Mouse (Mus musculus) yolk sac, embryonic 10.5 days (tissue): ENCODE measurements around the gene Tmem183a.

Experiments used
- DNase-seq: peaks from one replicate; pipeline ENCODE4 v3.0.0-alpha.2; 2017; ENCODE audit warnings: low spot score

Gene Tmem183a

GRCm38 (mm10) chr1:134361857-134362212 is at the start of gene Tmem183a:
TSS of gene Tmem183a (minus strand) at chr1:134361979.
- DNase-seq = peak; percentile 93

- DNase-seq = no peak
Observed at GRCm38 (mm10) chr1:134408080-134408479, 46.3 kb upstream of the Tmem183a start.

DNA sequence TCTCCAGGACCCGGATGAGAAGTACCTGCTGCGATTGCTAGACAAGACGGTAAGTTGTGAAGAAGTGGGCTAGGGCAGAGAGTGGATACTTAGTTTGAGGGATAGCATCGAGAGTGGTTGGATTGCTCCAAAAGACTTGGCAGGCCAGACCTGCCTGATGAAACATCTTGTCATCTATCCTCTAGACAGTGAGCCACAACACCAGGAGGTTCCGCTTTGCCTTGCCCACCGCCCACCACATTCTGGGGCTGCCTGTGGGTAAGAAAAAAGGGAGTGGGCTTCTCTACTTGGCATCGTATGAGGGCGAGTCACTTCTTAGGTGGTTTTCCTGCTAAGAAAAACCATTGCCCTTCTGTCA is 44.6 kb upstream of the Tmem183a start:
- no peak for DNase-seq

DNA sequence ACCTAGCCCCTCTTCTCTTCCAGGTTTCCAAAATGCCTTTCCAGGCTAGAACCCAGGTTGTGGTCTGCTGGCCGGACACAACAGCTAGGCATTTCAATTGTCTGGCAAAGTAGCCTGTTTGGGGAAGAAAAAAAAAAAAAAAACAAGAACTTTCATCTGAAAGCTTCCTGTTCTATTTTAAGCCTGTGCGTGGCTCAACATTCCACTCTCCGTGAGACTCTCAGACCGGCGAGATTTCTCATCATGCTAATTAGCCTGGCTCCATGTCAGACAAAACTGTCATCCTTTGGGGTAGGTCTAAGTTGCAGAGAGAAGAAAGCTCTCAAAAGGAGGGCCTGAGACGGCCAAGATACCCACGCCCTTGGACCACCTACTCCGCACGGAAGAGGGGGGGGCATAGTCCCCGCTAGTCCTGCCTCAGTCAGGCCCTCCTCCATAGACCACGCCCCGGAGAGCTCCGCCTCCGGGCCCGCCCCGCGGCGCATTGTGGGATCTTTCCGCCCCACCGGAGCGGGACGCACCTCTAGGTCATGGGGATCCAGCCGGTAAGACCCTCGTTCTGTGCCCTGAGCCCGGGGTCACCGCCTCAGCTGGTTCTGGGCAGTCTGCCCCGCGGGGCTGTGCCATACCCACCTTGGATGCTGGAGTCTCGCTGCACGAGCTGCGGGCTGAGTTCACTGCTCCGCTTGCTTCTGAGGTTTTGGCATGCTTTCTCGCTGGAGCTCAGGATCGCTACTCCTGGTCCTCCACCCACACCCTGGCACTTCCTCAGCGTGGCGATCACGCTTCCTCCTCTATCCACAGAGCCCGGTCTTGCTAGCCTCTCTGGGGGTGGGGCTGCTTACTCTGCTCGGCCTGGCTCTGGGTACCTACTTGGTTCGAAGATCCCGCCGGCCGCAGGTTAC is 44.0 kb upstream of the Tmem183a start, which contains the start of gene Cyb5r1:
Gene Cyb5r1, plus strand, starts transcription at position 51 of the 905 bp plus-strand sequence.
- DNase-seq = peak; percentile 92

DNA sequence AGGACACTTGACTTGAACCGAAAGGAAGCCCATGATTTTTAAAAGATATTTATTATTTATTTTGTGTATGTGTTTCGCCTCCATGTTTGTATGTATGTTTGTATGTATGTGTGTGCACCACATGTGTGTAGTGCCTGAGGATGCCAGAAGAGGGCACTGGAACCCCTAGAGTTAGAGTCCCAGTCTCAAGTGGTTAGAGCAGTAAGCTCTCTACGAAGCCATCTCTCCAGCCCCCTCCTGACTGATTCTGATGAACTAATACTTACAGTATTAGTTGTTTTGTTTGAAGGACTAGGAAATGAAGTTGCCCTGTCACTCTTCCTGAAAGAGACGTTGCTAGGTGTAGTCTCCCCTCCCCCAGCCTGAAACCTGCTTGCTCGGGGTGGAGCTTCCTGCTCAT is 38.0 kb upstream of the Tmem183a start:
- no peak for DNase-seq

GRCm38 (mm10) chr1:134398210-134398609 is 36.4 kb upstream of the Tmem183a start:
- DNase-seq = no peak

GRCm38 (mm10) chr1:134393827-134394226 is 32.0 kb upstream of the Tmem183a start:
- DNase-seq = no peak

- DNase-seq = no peak
Observed at GRCm38 (mm10) chr1:134385666-134386065, 23.9 kb upstream of the Tmem183a start, which contains the start of gene 4933406M09Rik. TSS of gene 4933406M09Rik (plus strand) at chr1:134385940.

DNA sequence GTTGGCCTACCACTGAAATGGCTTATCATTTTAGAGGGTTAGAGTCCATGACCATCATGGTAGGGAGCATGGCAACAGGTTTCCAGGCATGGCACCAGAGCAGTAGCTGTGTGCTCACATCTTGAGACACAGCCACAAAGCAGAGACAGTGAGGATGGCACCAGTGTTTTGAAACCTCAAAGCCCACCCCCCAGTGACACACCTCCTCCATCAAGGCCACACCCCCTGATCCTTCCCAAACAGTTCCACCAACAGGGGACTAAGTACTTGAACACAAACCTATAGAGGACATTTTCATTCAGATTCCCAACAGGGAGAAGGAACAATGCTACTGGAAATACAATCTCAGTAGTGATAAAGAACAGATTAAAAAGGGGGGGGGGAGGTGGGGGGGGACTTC is 23.4 kb upstream of the Tmem183a start:
- DNase-seq = no peak

GRCm38 (mm10) chr1:134384581-134384980 is 22.8 kb upstream of the Tmem183a start:
- DNase-seq = no peak

DNA sequence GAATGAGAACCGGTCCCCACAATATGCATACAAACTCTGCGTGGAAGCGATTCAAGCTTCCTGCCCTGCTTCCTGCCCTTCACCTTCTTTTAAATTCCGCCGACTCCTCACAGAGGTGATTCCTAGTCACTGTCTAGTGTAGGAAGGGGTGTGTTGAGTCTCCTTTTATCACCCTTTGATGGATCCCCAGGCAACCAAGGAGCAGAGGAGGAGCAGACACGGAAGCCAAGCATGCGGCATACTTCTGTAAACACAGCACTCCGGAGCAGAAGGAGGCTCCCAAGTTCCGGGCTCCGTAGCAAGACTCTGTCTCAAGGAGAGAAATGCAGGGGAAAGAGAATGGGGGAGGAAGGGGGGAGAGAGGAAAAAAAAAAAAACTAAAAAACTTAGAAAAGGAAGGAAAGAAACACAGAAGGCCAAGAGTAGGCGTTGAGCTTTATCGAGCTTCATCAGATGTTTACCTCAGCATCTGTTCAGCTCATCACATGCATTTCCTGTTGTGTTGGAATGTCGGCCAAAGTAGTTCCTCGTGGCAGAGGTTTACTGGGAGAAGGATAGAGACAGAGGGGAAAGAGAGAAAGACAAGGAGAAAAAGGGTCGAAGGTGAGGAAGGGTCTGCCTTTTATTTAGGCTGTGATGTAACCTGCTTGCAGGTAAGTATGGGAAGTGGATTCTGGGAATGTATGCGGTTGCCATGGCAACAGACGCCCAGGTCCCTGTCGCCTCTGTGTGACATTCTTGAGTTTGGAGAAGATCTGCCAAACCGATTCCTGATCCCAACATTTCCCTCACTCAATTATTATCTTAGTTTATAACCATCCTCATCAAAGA is 20.2 kb upstream of the Tmem183a start:
- DNase-seq = peak; percentile 35

GRCm38 (mm10) chr1:134381051-134381450 is 19.3 kb upstream of the Tmem183a start:
- DNase-seq = no peak

DNA sequence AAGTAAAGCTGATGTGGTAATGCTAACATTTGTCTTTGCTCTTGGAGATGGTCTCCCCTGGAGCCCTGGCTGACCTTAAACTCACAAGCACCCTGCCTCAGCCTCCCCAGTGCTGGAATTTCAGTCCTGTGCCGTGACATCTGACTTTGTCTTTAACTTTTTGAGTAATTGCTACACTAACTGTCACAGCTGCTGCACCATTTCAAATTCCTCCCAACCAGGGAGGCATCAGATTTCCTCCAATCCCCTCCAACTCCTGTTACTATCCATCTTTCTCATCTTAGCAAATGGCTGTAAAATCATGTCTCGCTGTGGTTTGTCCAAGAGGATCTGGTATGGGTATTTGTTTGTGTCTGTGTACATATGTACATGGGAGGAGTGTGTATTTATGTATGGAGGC is 12.3 kb upstream of the Tmem183a start:
- DNase-seq = no peak

DNA sequence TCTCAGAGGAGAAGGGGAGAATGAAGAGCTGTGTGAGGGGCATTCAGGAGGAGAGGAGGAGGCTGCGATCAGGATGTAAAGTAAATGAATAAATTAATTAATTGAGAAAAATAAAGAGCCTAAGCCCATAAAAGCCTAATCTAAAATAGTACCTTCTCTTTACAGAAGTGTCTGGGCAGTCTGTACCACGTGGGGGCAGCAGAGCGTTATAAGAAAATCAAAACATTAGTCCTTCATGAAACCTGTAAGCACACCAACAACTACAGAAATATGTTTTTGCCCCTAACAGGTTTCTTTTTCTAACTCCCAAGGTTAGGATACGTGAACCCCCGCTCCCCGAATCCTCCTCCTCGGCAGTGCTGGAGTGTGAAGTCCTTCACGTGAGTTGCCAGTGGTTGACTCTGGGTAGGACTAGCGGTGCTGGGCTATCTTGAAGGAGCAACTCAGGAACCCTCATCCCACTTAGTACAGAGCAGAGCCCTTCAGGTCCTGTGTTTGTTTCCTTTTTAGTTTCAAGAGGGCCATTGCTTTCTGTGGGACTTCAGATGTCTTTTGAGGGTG is 7.1 kb upstream of the Tmem183a start:
- DNase-seq = peak; percentile 34

GRCm38 (mm10) chr1:134365491-134365890 is 3.7 kb upstream of the Tmem183a start:
- DNase-seq = no peak

- no peak for DNase-seq
Observed at GRCm38 (mm10) chr1:134363194-134363593, 1.4 kb upstream of the Tmem183a start.

- DNase-seq = no peak
Observed at GRCm38 (mm10) chr1:134361195-134361856, 453 bp downstream of the Tmem183a start.

DNA sequence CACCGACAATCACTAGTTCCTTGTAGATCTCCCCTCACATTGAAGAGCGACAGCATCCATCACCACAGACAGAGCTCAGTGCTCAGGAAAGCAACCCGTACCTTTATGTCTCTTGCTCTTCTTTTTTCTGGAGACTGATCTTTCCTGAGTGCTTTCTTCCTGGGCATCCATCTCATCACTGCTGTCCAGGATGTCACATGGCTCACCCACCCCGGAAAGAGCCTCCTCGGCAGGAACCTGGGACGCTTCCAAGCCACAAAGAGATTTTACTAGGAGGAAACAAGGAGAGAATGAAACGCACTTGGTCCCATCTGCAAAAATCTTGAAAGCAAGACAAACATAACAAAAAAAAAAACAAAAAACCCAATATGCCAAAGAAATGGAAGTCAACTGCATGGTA is 1.1 kb downstream of the Tmem183a start:
- no peak for DNase-seq

DNA sequence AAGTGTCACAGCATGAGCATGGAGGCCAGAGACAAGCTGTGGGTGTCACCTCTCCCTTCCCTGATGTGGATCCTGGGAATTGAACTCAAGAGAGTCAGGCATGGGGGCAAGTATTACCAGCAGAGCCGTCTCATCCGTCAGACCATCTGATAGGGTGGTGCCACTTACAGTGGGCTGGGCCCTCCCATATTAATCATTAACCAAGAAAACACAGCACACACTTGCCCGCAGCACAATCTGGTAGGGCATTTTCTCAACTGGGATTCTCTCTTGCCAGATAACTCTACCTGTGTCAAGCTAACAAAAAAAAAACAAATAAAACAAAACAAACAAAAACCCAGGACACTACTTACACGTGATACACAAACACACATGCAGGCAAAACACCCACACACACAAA is 4.3 kb downstream of the Tmem183a start:
- DNase-seq = peak; percentile 39

GRCm38 (mm10) chr1:134353326-134353725 is 8.5 kb downstream of the Tmem183a start:
- DNase-seq = no peak

DNA sequence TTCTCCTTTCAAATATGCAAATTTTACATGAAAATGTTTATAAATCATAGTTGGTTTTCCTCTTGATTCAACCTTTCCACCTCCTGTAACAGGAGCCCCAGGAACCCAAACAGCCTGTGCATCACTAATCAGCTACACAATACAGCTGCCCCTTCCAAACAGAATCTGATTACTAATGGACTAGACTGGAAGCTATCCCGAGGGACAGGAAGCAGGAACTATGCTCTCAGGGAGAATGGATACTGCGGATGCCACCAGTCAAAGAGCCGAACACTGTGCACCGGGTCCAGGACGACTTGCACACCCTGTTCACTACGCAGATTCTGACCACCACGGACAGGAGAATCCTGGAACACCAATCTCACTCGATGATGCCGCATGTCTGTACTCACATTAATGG is 14.0 kb downstream of the Tmem183a start:
- no peak for DNase-seq

- DNase-seq = no peak
Observed at GRCm38 (mm10) chr1:134345075-134345474, 16.7 kb downstream of the Tmem183a start.
